Mouse (Mus musculus): ENCODE measurements around the gene 4930404H24Rik.

DNA sequence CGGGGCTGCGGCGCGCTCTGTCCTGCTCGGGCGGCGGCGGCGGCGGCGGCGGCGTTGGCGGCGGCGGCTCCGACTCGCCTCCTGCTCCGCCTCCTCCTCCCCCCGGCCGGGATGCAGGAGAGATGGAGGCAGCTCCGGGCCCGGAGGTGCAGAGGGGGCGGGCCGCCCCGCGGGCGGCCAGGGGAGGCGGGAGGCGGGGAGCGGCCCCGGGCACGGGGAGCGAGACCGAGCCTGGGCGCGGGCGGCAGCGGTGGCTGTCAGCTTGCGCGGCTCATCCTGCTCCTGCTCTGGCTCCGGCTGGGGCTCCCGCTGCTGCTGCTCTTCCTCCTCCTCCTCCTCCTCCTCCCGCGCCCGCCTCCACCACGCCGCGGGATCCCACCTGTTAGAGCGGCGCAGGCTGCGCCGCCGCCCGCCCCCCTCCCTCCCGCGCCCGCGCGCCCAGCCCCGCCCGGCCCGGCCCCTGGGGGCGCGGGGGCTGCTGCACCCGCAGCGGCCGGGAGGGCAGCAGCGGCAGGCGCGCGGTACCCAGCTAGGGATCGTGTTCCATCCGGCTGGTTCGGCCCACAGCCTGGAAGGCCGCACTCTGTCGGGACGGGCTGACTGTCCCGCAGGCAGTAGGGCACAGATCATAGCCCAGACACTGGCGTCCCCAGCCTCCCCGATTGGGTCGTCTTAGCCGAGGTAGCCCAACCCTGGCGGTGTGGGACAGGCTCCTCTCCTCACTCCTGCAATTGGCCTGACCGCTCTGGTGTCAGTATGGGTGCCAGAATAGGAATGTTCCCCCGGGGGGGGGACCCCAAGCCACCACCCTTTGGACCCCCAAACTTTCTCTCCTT, 37.6 kb downstream of the 4930404H24Rik start, which contains the start of gene Nol4l:
- no peak for TF ChIP-seq POLR2A (IDR thresholded peaks at IDR 0.05; ENCODE audit: borderline replicate concordance, insufficient read depth, low read length)
- no peak for TF ChIP-seq CTCF (IDR thresholded peaks at IDR 0.05; ENCODE audit: borderline replicate concordance, insufficient read depth, low read depth, low read length)
